Mouse (Mus musculus): ENCODE measurements around the gene Ppfibp1.

Gene Ppfibp1

GRCm38 (mm10) chr6:147052440-147052839 lies 164.2 kb downstream of the Ppfibp1 start:
- DNase-seq = no peak

GRCm38 (mm10) chr6:147053785-147054646 lies 165.7 kb downstream of the Ppfibp1 start:
- no peak for DNase-seq

GRCm38 (mm10) chr6:147055374-147055977 lies 167.2 kb downstream of the Ppfibp1 start:
- DNase-seq = no peak

- no peak for DNase-seq
Measured at GRCm38 (mm10) chr6:147059326-147059725, 171.0 kb downstream of the Ppfibp1 start.

GRCm38 (mm10) chr6:147061630-147062029 lies 173.3 kb downstream of the Ppfibp1 start:
- DNase-seq = no peak

GRCm38 (mm10) chr6:147062034-147062433 lies 173.7 kb downstream of the Ppfibp1 start:
- DNase-seq = no peak

- no peak for DNase-seq
Measured at GRCm38 (mm10) chr6:147062694-147063093, 174.4 kb downstream of the Ppfibp1 start.

- DNase-seq = no peak
Measured at GRCm38 (mm10) chr6:147064226-147064943, 176.1 kb downstream of the Ppfibp1 start.

GRCm38 (mm10) chr6:147064944-147065261 lies 176.6 kb downstream of the Ppfibp1 start:
- DNase-seq = no peak

- DNase-seq = no peak
Measured at GRCm38 (mm10) chr6:147075808-147076387, 187.6 kb downstream of the Ppfibp1 start.

GRCm38 (mm10) chr6:147076878-147077277 lies 188.6 kb downstream of the Ppfibp1 start:
- DNase-seq = no peak

GRCm38 (mm10) chr6:147079919-147080318 lies 191.6 kb downstream of the Ppfibp1 start:
- no peak for DNase-seq

Measured in cerebellum, adult 9-11 months (tissue).